Mouse (Mus musculus): ENCODE results near the gene Gzmn. TPM values are rescaled to one million over a fixed set of nuclear protein-coding genes. Genes with fewer than 3 reads are reported as not detected.
"Not testable (repeated sequence)": the region's sequence is repeated elsewhere in the genome, so short reads cannot be mapped to it uniquely, and the experiment has no call there.

Gene Gzmn
- polyA plus RNA-seq, 1 experiment from 2014 or later: not detected

- not testable (repeated sequence) for H3K27ac ChIP-seq; DNase-seq (ENCODE audit: low spot score); H3K9me3 ChIP-seq; H3K36me3 ChIP-seq; H3K4me1 ChIP-seq; H3K4me3 ChIP-seq; H3K27me3 ChIP-seq (ENCODE audit: insufficient read depth, poor library complexity, severe bottlenecking)
- 69% methylated on average over 1 of the region's 1 CpGs for WGBS
Observed at GRCm38 (mm10) chr14:56133675-56134074, 40.7 kb downstream of the Gzmn start.

GRCm38 (mm10) chr14:56132508-56132907, 41.9 kb downstream of the Gzmn start, which contains the start of gene Gzmd:
Gene Gzmd (minus strand): TSS chr14:56132608.
- H3K4me3 ChIP-seq; H3K27me3 ChIP-seq (ENCODE audit: insufficient read depth, poor library complexity, severe bottlenecking); H3K4me1 ChIP-seq; H3K9me3 ChIP-seq; DNase-seq (ENCODE audit: low spot score); H3K36me3 ChIP-seq; H3K27ac ChIP-seq: not testable (repeated sequence)
- 76% methylated on average over 2 of the region's 2 CpGs for WGBS

- no peaks in the 10 kb centered on the region for H3K36me3 ChIP-seq
- H3K27me3 ChIP-seq (ENCODE audit: insufficient read depth, poor library complexity, severe bottlenecking): no peaks in the 10 kb centered on the region
- H3K9me3 ChIP-seq: no peaks in the 10 kb centered on the region
- H3K4me1 ChIP-seq: no peaks in the 10 kb centered on the region
- no peak overlapping the region for H3K4me3 ChIP-seq
- no peak for DNase-seq (ENCODE audit: low spot score)
- no peak overlapping the region for H3K27ac ChIP-seq
- 46% methylated on average over 3 of the region's 3 CpGs for WGBS
Observed at GRCm38 (mm10) chr14:56128341-56128740, 46.1 kb downstream of the Gzmn start.

GRCm38 (mm10) chr14:56123516-56123915, 50.9 kb downstream of the Gzmn start:
- no peak overlapping the region for H3K27ac ChIP-seq
- H3K9me3 ChIP-seq: no peaks in the 10 kb centered on the region
- no peaks in the 10 kb centered on the region for H3K36me3 ChIP-seq
- 76% methylated on average over 3 of the region's 3 CpGs for WGBS
- no peak for DNase-seq (ENCODE audit: low spot score)
- no peaks in the 10 kb centered on the region for H3K4me1 ChIP-seq
- no peak overlapping the region for H3K4me3 ChIP-seq
- no peaks in the 10 kb centered on the region for H3K27me3 ChIP-seq (ENCODE audit: insufficient read depth, poor library complexity, severe bottlenecking)

- no peak for DNase-seq (ENCODE audit: low spot score)
- H3K4me1 ChIP-seq: 0 out of 2 replicates have a peak, but pooled peaks cover 5% of the 10 kb centered on the region
- H3K4me3 ChIP-seq: no peak within 1 kb of the TSS
- no peaks in the 10 kb centered on the region for H3K9me3 ChIP-seq
- no peak within 1 kb of the TSS for H3K27ac ChIP-seq
- H3K36me3 ChIP-seq: no peaks in the 10 kb centered on the region
- no peaks in the 10 kb centered on the region for H3K27me3 ChIP-seq (ENCODE audit: insufficient read depth, poor library complexity, severe bottlenecking)
Observed at GRCm38 (mm10) chr14:56120525-56120924, 53.9 kb downstream of the Gzmn start, which contains the start of gene Gzme. Gene Gzme (minus strand): TSS chr14:56120625.

Other genes starting within 250 kb of the Gzmn start
- not detected in 2 replicates for gene Cma1, start 229.9 kb downstream of the Gzmn start, polyA plus RNA-seq (2016; fragmentation: Nextera tagmentation; extraction: Ambion mirVana)
- not detected in 2 replicates for gene Cma2, start 223.6 kb downstream of the Gzmn start, polyA plus RNA-seq (2016; fragmentation: Nextera tagmentation; extraction: Ambion mirVana)
- gene Mcpt1, start 156.6 kb downstream of the Gzmn start, polyA plus RNA-seq (2016; fragmentation: Nextera tagmentation; extraction: Ambion mirVana): not detected in 2 replicates
- gene Mcpt9, start 144.1 kb downstream of the Gzmn start, polyA plus RNA-seq (2016; fragmentation: Nextera tagmentation; extraction: Ambion mirVana): not detected in 2 replicates
- gene Mcpt2, start 132.6 kb downstream of the Gzmn start, polyA plus RNA-seq (2016; fragmentation: Nextera tagmentation; extraction: Ambion mirVana): not detected in 2 replicates
- not detected in 2 replicates for gene Mcpt4, start 112.3 kb downstream of the Gzmn start, polyA plus RNA-seq (2016; fragmentation: Nextera tagmentation; extraction: Ambion mirVana)
- not detected in 2 replicates for gene Mcpt8, start 89.3 kb downstream of the Gzmn start, polyA plus RNA-seq (2016; fragmentation: Nextera tagmentation; extraction: Ambion mirVana)
- 0.30 and 0.33 TPM in 2 replicates for gene Ctsg, start 72.0 kb downstream of the Gzmn start, polyA plus RNA-seq (2016; fragmentation: Nextera tagmentation; extraction: Ambion mirVana)
- not detected in 2 replicates for gene Gzme, start 54.0 kb downstream of the Gzmn start, polyA plus RNA-seq (2016; fragmentation: Nextera tagmentation; extraction: Ambion mirVana)
- 0.48 TPM in 1 of 2 replicates, not detected in the other for gene Gzmd, start 42.0 kb downstream of the Gzmn start, polyA plus RNA-seq (2016; fragmentation: Nextera tagmentation; extraction: Ambion mirVana)
- 0.57 TPM in 1 of 2 replicates, not detected in the other for gene Gzmg, start 15.0 kb downstream of the Gzmn start, polyA plus RNA-seq (2016; fragmentation: Nextera tagmentation; extraction: Ambion mirVana)
- 0.29 TPM in 1 of 2 replicates, not detected in the other for gene Gzmf, start 36.8 kb upstream of the Gzmn start, polyA plus RNA-seq (2016; fragmentation: Nextera tagmentation; extraction: Ambion mirVana)
- 0.15 and 0.16 TPM in 2 replicates for gene Gzmc, start 60.1 kb upstream of the Gzmn start, polyA plus RNA-seq (2016; fragmentation: Nextera tagmentation; extraction: Ambion mirVana)
- gene Gzmb, start 87.7 kb upstream of the Gzmn start, polyA plus RNA-seq (2016; fragmentation: Nextera tagmentation; extraction: Ambion mirVana): 0.09 TPM in 1 of 2 replicates, not detected in the other
- gene Atp12a, start 190.5 kb upstream of the Gzmn start, polyA plus RNA-seq (2016; fragmentation: Nextera tagmentation; extraction: Ambion mirVana): not detected in 2 replicates
- gene Rnf17, start 228.0 kb upstream of the Gzmn start, polyA plus RNA-seq (2016; fragmentation: Nextera tagmentation; extraction: Ambion mirVana): 4.9 and 6.7 TPM in 2 replicates

Data from heart, embryonic 10.5 days (tissue).